Mouse (Mus musculus) left cerebral cortex, postnatal 4 days (tissue): ENCODE results near the gene Camk2n1. TPM values are rescaled to one million over a fixed set of nuclear protein-coding genes. Genes with fewer than 3 reads are reported as not detected.

Experiments used
- DNase-seq: peaks from one replicate; pipeline ENCODE4 v3.0.0-alpha.2; 2022
- intact Hi-C: fragments of 180-260 bp; cut with DNase I; formaldehyde crosslinking; loops from one replicate; pipeline ENCODE4 v1.15.1; 2025
- total RNA-seq, 2 experiments: library from RNA; stranded (reverse); gene quantifications; 2 replicates each; pipeline ENCODE4 v1.2.3; 2021

Gene Camk2n1
- total RNA-seq, 2 experiments from 2014 or later, result 106 to 110 TPM

- peak; percentile 79 for DNase-seq
- intact Hi-C loops, result loop anchor here (5.0 kb wide), 1 partner anchor 39 kb away; no protein-coding TSS in a partner anchor
Measured at GRCm38 (mm10) chr4:138462971-138463831, 9.1 kb downstream of the Camk2n1 start.

- intact Hi-C loops, result loop anchor here (5.0 kb wide), 1 partner anchor 38 kb away; no protein-coding TSS in a partner anchor
- peak; percentile 86 for DNase-seq
Measured at GRCm38 (mm10) chr4:138463832-138464487, 9.8 kb downstream of the Camk2n1 start.

- intact Hi-C loops, result loop anchor here (5.0 kb wide), 1 partner anchor 37 kb away; no protein-coding TSS in a partner anchor
- DNase-seq, result peak; percentile 87
Measured at GRCm38 (mm10) chr4:138464667-138465353, 10.7 kb downstream of the Camk2n1 start.

GRCm38 (mm10) chr4:138465446-138465845 is 11.3 kb downstream of the Camk2n1 start:
- intact Hi-C loops, result no loop called here
- DNase-seq, result no peak

- DNase-seq, result no peak
- intact Hi-C loops, result no loop called here
Measured at GRCm38 (mm10) chr4:138466690-138467089, 12.6 kb downstream of the Camk2n1 start.

- intact Hi-C loops, result no loop called here
- DNase-seq, result no peak
Measured at GRCm38 (mm10) chr4:138467451-138467850, 13.3 kb downstream of the Camk2n1 start.

- intact Hi-C loops, result no loop called here
- DNase-seq, result no peak
Measured at GRCm38 (mm10) chr4:138469080-138469479, 15.0 kb downstream of the Camk2n1 start.

- peak; percentile 55 for DNase-seq
- intact Hi-C loops, result no loop called here
Measured at GRCm38 (mm10) chr4:138471241-138471640, 17.1 kb downstream of the Camk2n1 start.

GRCm38 (mm10) chr4:138479595-138479994 is 25.5 kb downstream of the Camk2n1 start:
- no peak for DNase-seq
- intact Hi-C loops, result no loop called here

- no peak for DNase-seq
- intact Hi-C loops, result no loop called here
Measured at GRCm38 (mm10) chr4:138480962-138481361, 26.8 kb downstream of the Camk2n1 start.

GRCm38 (mm10) chr4:138482721-138483120 is 28.6 kb downstream of the Camk2n1 start:
- intact Hi-C loops, result no loop called here
- DNase-seq, result peak; percentile 42

GRCm38 (mm10) chr4:138488241-138488640 is 34.1 kb downstream of the Camk2n1 start:
- intact Hi-C loops, result no loop called here
- DNase-seq, result peak; percentile 80

GRCm38 (mm10) chr4:138491088-138491487 is 37.0 kb downstream of the Camk2n1 start:
- intact Hi-C loops, result no loop called here

GRCm38 (mm10) chr4:138493161-138494001 is 39.3 kb downstream of the Camk2n1 start:
- DNase-seq, result peak; percentile 67
- intact Hi-C loops, result no loop called here

More at GRCm38 (mm10) chr4:138491088-138491487, 37.0 kb downstream of the Camk2n1 start:
- peak; percentile 63 for DNase-seq

GRCm38 (mm10) chr4:138494905-138495304 is 40.8 kb downstream of the Camk2n1 start:
- peak; percentile 91 for DNase-seq
- intact Hi-C loops, result no loop called here

GRCm38 (mm10) chr4:138495775-138496174 is 41.7 kb downstream of the Camk2n1 start:
- intact Hi-C loops, result no loop called here

GRCm38 (mm10) chr4:138496746-138497520 is 42.8 kb downstream of the Camk2n1 start:
- no peak for DNase-seq
- intact Hi-C loops, result no loop called here

More at GRCm38 (mm10) chr4:138495775-138496174, 41.7 kb downstream of the Camk2n1 start:
- no peak for DNase-seq

- no peak for DNase-seq
- intact Hi-C loops, result loop anchor here (5.0 kb wide), 2 partner anchors 38 to 202 kb away; no protein-coding TSS in a partner anchor
Measured at GRCm38 (mm10) chr4:138499856-138500645, 45.9 kb downstream of the Camk2n1 start.
